Mouse (Mus musculus): Measurements from ENCODE around the gene Lyrm4. TPM values are rescaled to one million over a fixed set of nuclear protein-coding genes. Genes with fewer than 3 reads are reported as not detected.
A peak's percentile ranks its signal among the peaks of the same experiment; 100 is the strongest.

Gene Lyrm4
- polyA plus RNA-seq, 1 experiment, result 4.5 TPM

DNA sequence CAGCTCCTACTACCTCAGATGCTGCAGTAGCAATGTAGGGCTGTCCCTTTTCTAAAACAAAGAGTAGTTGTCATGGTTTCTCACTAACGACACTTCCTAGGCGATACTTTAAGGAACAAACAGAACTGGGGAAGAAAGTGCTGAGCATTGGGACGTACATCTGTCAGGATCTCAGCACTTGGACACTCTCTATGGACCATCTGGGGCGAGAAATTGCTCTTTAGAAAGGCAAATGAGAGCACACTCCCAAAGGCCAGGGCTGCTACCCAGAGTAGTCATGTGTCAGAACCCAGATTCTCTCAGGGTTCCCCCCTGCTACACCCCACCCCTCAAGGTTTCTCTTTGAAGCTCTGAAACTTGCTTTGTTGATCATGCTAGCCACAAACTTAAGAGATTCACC lies 136.9 kb downstream of the Lyrm4 start:
- WGBS, result 86% methylated on average over 4 of the region's 4 CpGs
- Histone ChIP-seq H3K4me1 (ENCODE audit: control insufficient read depth, insufficient read depth, low read length) (no peaks in the 10 kb centered on the region), H3K4me3 (replicated peaks; ENCODE audit: extremely low read depth, low read depth, low read length) (no peak overlapping the region)
- no peak for DNase-seq
- TF ChIP-seq CTCF (IDR thresholded peaks at IDR 0.05; ENCODE audit: insufficient read depth, low read length) (no peak), POLR2A (IDR thresholded peaks at IDR 0.05; ENCODE audit: borderline replicate concordance, extremely low read depth, low read depth, low read length) (no peak)

DNA sequence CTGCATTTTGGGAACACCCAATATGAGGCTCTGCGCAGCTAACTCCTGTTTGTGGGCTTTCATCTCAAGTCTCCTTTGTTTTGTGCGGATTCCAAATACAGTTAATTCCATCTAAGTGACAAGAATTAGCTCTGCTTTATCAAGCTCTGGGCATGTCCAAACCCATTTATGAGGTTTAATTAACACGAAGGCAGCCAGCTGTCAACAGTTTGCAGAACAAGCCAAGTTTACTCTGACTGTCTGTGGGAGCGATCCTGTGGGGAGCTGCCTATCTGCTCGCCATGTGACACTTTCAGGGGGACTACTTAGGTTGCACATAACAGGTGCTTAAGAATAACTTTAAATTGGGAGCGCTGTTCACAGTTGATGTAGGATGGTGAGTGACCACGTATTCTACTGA lies 140.4 kb downstream of the Lyrm4 start:
- no peak overlapping the region for H3K4me3 ChIP-seq (replicated peaks; ENCODE audit: extremely low read depth, low read depth, low read length)
- DNase-seq, result no peak
- TF ChIP-seq CTCF (IDR thresholded peaks at IDR 0.05; ENCODE audit: insufficient read depth, low read length) (no peak), POLR2A (IDR thresholded peaks at IDR 0.05; ENCODE audit: borderline replicate concordance, extremely low read depth, low read depth, low read length) (no peak)
- no peaks in the 10 kb centered on the region for H3K4me1 ChIP-seq (ENCODE audit: control insufficient read depth, insufficient read depth, low read length)
- WGBS, result 92% methylated on average over 7 of the region's 7 CpGs

DNA sequence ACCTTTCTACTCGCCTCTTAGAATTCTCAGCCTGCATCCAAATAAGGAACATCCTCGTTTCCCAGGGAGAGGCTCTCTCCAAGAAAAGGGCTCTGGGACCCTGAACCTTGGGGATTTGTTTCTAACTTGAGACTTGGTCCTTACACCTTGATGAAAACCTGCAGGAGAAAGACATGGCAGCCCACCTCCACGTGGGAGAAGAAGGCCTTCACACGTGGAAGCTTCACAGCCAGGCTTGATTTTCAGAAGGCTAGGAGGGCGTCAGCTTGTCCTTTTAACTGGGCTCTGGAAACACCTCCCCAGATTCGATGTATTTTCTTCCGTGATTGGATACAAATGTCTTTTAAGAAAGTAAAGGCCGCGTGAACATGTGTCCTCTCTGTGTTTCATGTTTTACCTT lies 147.5 kb downstream of the Lyrm4 start:
- no peak for TF ChIP-seq POLR2A (IDR thresholded peaks at IDR 0.05; ENCODE audit: borderline replicate concordance, extremely low read depth, low read depth, low read length)
- no peak for TF ChIP-seq CTCF (IDR thresholded peaks at IDR 0.05; ENCODE audit: insufficient read depth, low read length)
- WGBS, result 47% methylated on average over 9 of the region's 9 CpGs
- DNase-seq, result no peak
- no peak overlapping the region for H3K4me3 ChIP-seq (replicated peaks; ENCODE audit: extremely low read depth, low read depth, low read length)
- H3K4me1 ChIP-seq (ENCODE audit: control insufficient read depth, insufficient read depth, low read length), result peaks cover 13% of the 10 kb centered on the region

- DNase-seq, result no peak
- peaks cover 13% of the 10 kb centered on the region for H3K4me1 ChIP-seq (ENCODE audit: control insufficient read depth, insufficient read depth, low read length)
- no peak overlapping the region for H3K4me3 ChIP-seq (replicated peaks; ENCODE audit: extremely low read depth, low read depth, low read length)
- 2% methylated on average over 18 of the region's 18 CpGs for WGBS
- TF ChIP-seq POLR2A (IDR thresholded peaks at IDR 0.05; ENCODE audit: borderline replicate concordance, extremely low read depth, low read depth, low read length) (no peak), CTCF (IDR thresholded peaks at IDR 0.05; ENCODE audit: insufficient read depth, low read length) (no peak)
Measured at GRCm38 (mm10) chr13:35969431-35969721, 147.9 kb downstream of the Lyrm4 start.

DNA sequence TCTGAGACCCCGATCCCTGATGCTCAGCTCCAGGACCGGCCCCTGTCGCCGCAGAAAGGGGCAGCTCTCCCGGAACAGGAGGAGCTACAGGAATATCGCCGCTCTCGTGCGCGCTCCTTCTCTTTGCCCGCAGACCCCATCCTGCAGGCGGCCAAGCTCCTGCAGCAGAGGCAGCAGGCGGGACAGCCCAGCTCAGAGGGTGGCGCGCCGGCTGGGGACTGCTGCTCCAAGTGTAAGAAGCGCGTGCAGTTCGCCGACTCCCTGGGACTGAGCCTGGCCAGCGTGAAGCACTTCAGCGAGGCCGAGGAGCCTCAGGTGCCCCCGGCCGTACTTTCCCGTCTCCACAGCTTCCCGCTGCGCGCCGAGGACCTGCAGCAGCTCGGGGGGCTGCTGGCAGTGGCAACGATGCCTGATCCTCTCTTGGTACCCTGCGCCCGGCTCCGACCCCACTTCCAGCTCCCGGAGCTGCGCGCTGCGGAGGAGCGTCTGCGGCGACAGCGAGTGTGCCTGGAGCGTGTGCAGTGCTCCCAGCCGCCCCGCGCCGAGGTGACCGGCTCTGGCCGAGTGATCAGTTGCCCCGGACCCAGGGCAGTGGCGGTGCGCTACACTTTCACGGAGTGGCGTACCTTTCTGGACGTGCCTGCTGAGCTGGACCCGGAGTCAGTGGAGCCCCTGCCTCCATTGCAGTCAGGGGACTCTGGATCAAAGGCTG lies 148.5 kb downstream of the Lyrm4 start:
- no peak for TF ChIP-seq POLR2A (IDR thresholded peaks at IDR 0.05; ENCODE audit: borderline replicate concordance, extremely low read depth, low read depth, low read length)
- TF ChIP-seq CTCF (IDR thresholded peaks at IDR 0.05; ENCODE audit: insufficient read depth, low read length), result no peak
- under 1% methylated on average over 57 of the region's 57 CpGs for WGBS
- Histone ChIP-seq H3K4me1 (ENCODE audit: control insufficient read depth, insufficient read depth, low read length) (peaks cover 13% of the 10 kb centered on the region), H3K4me3 (replicated peaks; ENCODE audit: extremely low read depth, low read depth, low read length) (peak overlapping the region; percentile 44)
- peak; percentile 9 for DNase-seq

GRCm38 (mm10) chr13:35968131-35968718 lies 149.1 kb downstream of the Lyrm4 start:
- WGBS, result under 1% methylated on average over 38 of the region's 38 CpGs
- DNase-seq, result peak; percentile 17
- Histone ChIP-seq H3K4me3 (replicated peaks; ENCODE audit: extremely low read depth, low read depth, low read length) (peak overlapping the region; percentile 44), H3K4me1 (ENCODE audit: control insufficient read depth, insufficient read depth, low read length) (peaks cover 13% of the 10 kb centered on the region)
- TF ChIP-seq POLR2A (IDR thresholded peaks at IDR 0.05; ENCODE audit: borderline replicate concordance, extremely low read depth, low read depth, low read length), result no peak
- TF ChIP-seq CTCF (IDR thresholded peaks at IDR 0.05; ENCODE audit: insufficient read depth, low read length), result no peak

- no peak for TF ChIP-seq CTCF (IDR thresholded peaks at IDR 0.05; ENCODE audit: insufficient read depth, low read length)
- no peak for TF ChIP-seq POLR2A (IDR thresholded peaks at IDR 0.05; ENCODE audit: borderline replicate concordance, extremely low read depth, low read depth, low read length)
- DNase-seq, result no peak
- Histone ChIP-seq H3K4me1 (ENCODE audit: control insufficient read depth, insufficient read depth, low read length) (peaks cover 13% of the 10 kb centered on the region), H3K4me3 (replicated peaks; ENCODE audit: extremely low read depth, low read depth, low read length) (no peak overlapping the region)
- 18% methylated on average over 15 of the region's 15 CpGs for WGBS
Measured at GRCm38 (mm10) chr13:35967690-35968089, 149.6 kb downstream of the Lyrm4 start.

GRCm38 (mm10) chr13:35963583-35963982 lies 153.7 kb downstream of the Lyrm4 start:
- TF ChIP-seq POLR2A (IDR thresholded peaks at IDR 0.05; ENCODE audit: borderline replicate concordance, extremely low read depth, low read depth, low read length) (no peak), CTCF (IDR thresholded peaks at IDR 0.05; ENCODE audit: insufficient read depth, low read length) (no peak)
- DNase-seq, result no peak

GRCm38 (mm10) chr13:35959391-35960067 lies 157.8 kb downstream of the Lyrm4 start:
- DNase-seq, result no peak

More at GRCm38 (mm10) chr13:35963583-35963982, 153.7 kb downstream of the Lyrm4 start:
- Histone ChIP-seq H3K4me3 (replicated peaks; ENCODE audit: extremely low read depth, low read depth, low read length) (no peak overlapping the region), H3K4me1 (ENCODE audit: control insufficient read depth, insufficient read depth, low read length) (peaks cover 3% of the 10 kb centered on the region; the same call in 1 of the 2 replicates)
- WGBS, result 82% methylated on average over 4 of the region's 4 CpGs

More at GRCm38 (mm10) chr13:35959391-35960067, 157.8 kb downstream of the Lyrm4 start:
- 66% methylated on average over 12 of the region's 12 CpGs for WGBS
- H3K4me3 ChIP-seq (replicated peaks; ENCODE audit: extremely low read depth, low read depth, low read length), result no peak overlapping the region
- TF ChIP-seq CTCF (IDR thresholded peaks at IDR 0.05; ENCODE audit: insufficient read depth, low read length) (no peak), POLR2A (IDR thresholded peaks at IDR 0.05; ENCODE audit: borderline replicate concordance, extremely low read depth, low read depth, low read length) (no peak)
- H3K4me1 ChIP-seq (ENCODE audit: control insufficient read depth, insufficient read depth, low read length), result no peaks in the 10 kb centered on the region
